ENCODE assay signal across 18 mouse cellular contexts in the genomic region with DNA sequence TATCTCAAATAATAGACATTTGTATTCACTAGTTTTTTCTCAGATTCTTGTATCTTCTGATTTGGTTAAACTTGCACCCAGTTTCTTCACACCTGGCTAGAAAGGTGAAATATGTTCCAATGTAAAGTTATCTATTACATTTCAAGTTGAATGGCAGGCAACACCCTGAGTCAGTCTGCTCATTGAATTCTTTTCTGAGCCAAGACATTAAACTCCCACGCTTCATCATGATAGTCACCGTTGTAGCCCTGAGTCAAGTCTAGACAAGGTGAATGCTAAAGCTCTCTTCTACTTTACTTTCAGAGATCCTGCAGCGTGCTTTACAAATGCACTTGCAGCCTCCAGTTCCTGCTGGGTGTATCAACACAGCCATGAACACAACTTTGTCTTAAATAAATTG.
"Had no signal": no experiment of that assay in that cellular context is flagged by ENCODE, and none has a peak within 500 bp of the region (broad histone marks: within the 10 kb centered on the region; RNA-seq: fewer than 3 reads in every experiment).

No protein-coding gene starts in this region.

- DNase-seq: cerebellum, adult 2 months; cerebellum, adult 8-10 months; cerebellum, adult 9-10 months; cerebellum, adult 9-11 months; cerebellum, postnatal 10 days; cerebellum, postnatal 14 days; cerebellum, postnatal 25 days; cerebellum, postnatal 36 days; embryo, embryonic 11 days; forebrain, postnatal 0 days; gastrocnemius, adult 2 months; gastrocnemius, postnatal 10 days; gastrocnemius, postnatal 14 days; gastrocnemius, postnatal 25 days; gastrocnemius, postnatal 36 days; heart, adult 11 months; heart, adult 18-20 months; heart, adult 2 months had no signal
